Comparison of ENCODE assay signal across 10 mouse cellular contexts in genomic region chr12:73507105-73507504, GRCm38 (mm10). TPM values are rescaled to one million over a fixed set of nuclear protein-coding genes. Genes with fewer than 3 reads are reported as not detected.
DNase-seq lines count a peak whose midpoint lies in the region; ATAC-seq lines count a peak whose summit lies in the region.
"Had no signal": no experiment of that assay in that cellular context is flagged by ENCODE, and none has a peak within 500 bp of the region (broad histone marks: within the 10 kb centered on the region; RNA-seq: fewer than 3 reads in every experiment).

No protein-coding gene starts in this region.

- no peaks in the 10 kb centered on the region for H3K27me3 ChIP-seq in heart, embryonic 11.5 days (ENCODE audit: control insufficient read depth, insufficient read depth, low read length)
- no peaks in the 10 kb centered on the region for H3K27me3 ChIP-seq in neural tube, embryonic 15.5 days (replicated peaks)
- H3K27me3 ChIP-seq in forebrain, embryonic 14.5 days (replicated peaks; ENCODE audit: control insufficient read depth, insufficient read depth, low read length): no peaks in the 10 kb centered on the region

- WGBS in heart, embryonic 11.5 days (ENCODE audit: insufficient replicate concordance): 74% methylated on average over 14 of the region's 14 CpGs
- 80% methylated on average over 14 of the region's 14 CpGs for WGBS in neural tube, embryonic 15.5 days
- WGBS in forebrain, embryonic 14.5 days: 88% methylated on average over 14 of the region's 14 CpGs

- no peak overlapping the region for H3K27ac ChIP-seq in heart, embryonic 11.5 days (ENCODE audit: low read depth, low read length)
- H3K27ac ChIP-seq in neural tube, embryonic 15.5 days (replicated peaks): no peak overlapping the region
- H3K27ac ChIP-seq in forebrain, embryonic 14.5 days (ENCODE audit: low read depth, low read length): no peak overlapping the region

- intact Hi-C loops in heart, postnatal 25 days (cut with DNase I): no loop called here

- no peak for ATAC-seq in heart, embryonic 11.5 days (replicated peaks; ENCODE audit: insufficient number of reproducible peaks, low FRiP score, low TSS enrichment)
- no peak for ATAC-seq in CD4-positive, CD25-positive, alpha-beta regulatory T cell, adult 4 months
- ATAC-seq in neural tube, embryonic 15.5 days (ENCODE audit: low FRiP score): no peak
- ATAC-seq in forebrain, embryonic 14.5 days: no peak

- H3K36me3 ChIP-seq in heart, embryonic 11.5 days (ENCODE audit: control insufficient read depth, insufficient read depth, low read length): no peaks in the 10 kb centered on the region
- no peaks in the 10 kb centered on the region for H3K36me3 ChIP-seq in neural tube, embryonic 15.5 days
- no peaks in the 10 kb centered on the region for H3K36me3 ChIP-seq in forebrain, embryonic 14.5 days (ENCODE audit: control insufficient read depth, insufficient read depth, low read length)

- H3K4me2 ChIP-seq in heart, embryonic 11.5 days: no peak overlapping the region
- H3K4me2 ChIP-seq in neural tube, embryonic 15.5 days: no peak overlapping the region
- H3K4me2 ChIP-seq in forebrain, embryonic 14.5 days (ENCODE audit: low read length): no peak overlapping the region

- peak; percentile 31 to 68 for DNase-seq in heart, adult 18-20 months
- DNase-seq in brain, adult 2 months (ENCODE audit: low read depth, low spot score): peak; percentile 85
- peak; percentile 39 for DNase-seq in heart, postnatal 25 days (ENCODE audit: low spot score)
- DNase-seq in lung, postnatal 14 days: peak; percentile 26
- no peak for DNase-seq in forebrain, embryonic 14.5 days (ENCODE audit: low spot score)
- DNase-seq: cerebellum, adult 9-11 months had no signal

- H3K4me3 ChIP-seq in heart, embryonic 11.5 days (ENCODE audit: low read depth, low read length): no peak overlapping the region
- no peak overlapping the region for H3K4me3 ChIP-seq in neural tube, embryonic 15.5 days (replicated peaks)
- no peak overlapping the region for H3K4me3 ChIP-seq in forebrain, embryonic 14.5 days (ENCODE audit: low read depth, low read length)

- no peaks in the 10 kb centered on the region for H3K9me3 ChIP-seq in heart, embryonic 11.5 days (replicated peaks; ENCODE audit: control insufficient read depth, low read length)
- H3K9me3 ChIP-seq in neural tube, embryonic 15.5 days (replicated peaks): no peaks in the 10 kb centered on the region
- no peaks in the 10 kb centered on the region for H3K9me3 ChIP-seq in forebrain, embryonic 14.5 days (replicated peaks; ENCODE audit: control insufficient read depth, low read length)

- H3K4me1 ChIP-seq in heart, embryonic 11.5 days (ENCODE audit: control insufficient read depth, insufficient read depth, low read length): no peaks in the 10 kb centered on the region
- no peaks in the 10 kb centered on the region for H3K4me1 ChIP-seq in neural tube, embryonic 15.5 days
- no peaks in the 10 kb centered on the region for H3K4me1 ChIP-seq in forebrain, embryonic 14.5 days (ENCODE audit: control insufficient read depth, insufficient read depth, low read length)

- H3K9ac ChIP-seq in heart, embryonic 11.5 days (ENCODE audit: low read depth, low read length): no peak overlapping the region
- H3K9ac ChIP-seq in neural tube, embryonic 15.5 days (replicated peaks): no peak overlapping the region
- no peak overlapping the region for H3K9ac ChIP-seq in forebrain, embryonic 14.5 days (ENCODE audit: low read length)

RNA-seq across cellular contexts. Expression of gene Tmem30b, which starts 39.1 kb away (rescaled TPM):
- under 1 TPM; 0.32 to 0.41 TPM for total RNA-seq in heart, adult 18-20 months (2021)
- 0.30 TPM in 2 replicates for polyA plus RNA-seq in heart, embryonic 11.5 days (2014; fragmentation: Nextera tagmentation; extraction: Ambion mirVana)
- total RNA-seq in heart, postnatal 25 days (2021): under 1 TPM; 0.08 to 0.13 TPM
- under 1 TPM; 0.22 to 0.27 TPM for polyA plus RNA-seq in CD4-positive, CD25-positive, alpha-beta regulatory T cell, adult 4 months (2017; shearing (Covaris generic))
- polyA plus RNA-seq in neural tube, embryonic 15.5 days (2015; fragmentation: Nextera tagmentation; extraction: Ambion mirVana): 0.52 and 5.4 TPM in 2 replicates
- polyA plus RNA-seq in forebrain, embryonic 14.5 days (2014; fragmentation: Nextera tagmentation; extraction: Ambion mirVana): 0.11 and 0.23 TPM in 2 replicates
- total RNA-seq: monocyte, adult 5-6 weeks had no signal
